Mouse (Mus musculus) spleen, adult 2 months (tissue): Measurements from ENCODE around the gene Dcxr.

Source experiments
- CTCF ChIP-seq: fragments of 200-500 bp; IDR thresholded peaks from 2 replicates; pipeline ENCODE4 v1.5.1; 2011; ENCODE audit warnings: mild to moderate bottlenecking, inconsistent platforms; ENCODE audit not compliant: insufficient read depth, insufficient read length, insufficient replicate concordance; ENCODE audit errors: extremely low read depth
- POLR2A ChIP-seq: fragments of 200-500 bp; IDR thresholded peaks from 2 replicates; pipeline ENCODE4 v1.6.1; 2011; ENCODE audit warnings: low read depth, low read length, inconsistent platforms

DNA sequence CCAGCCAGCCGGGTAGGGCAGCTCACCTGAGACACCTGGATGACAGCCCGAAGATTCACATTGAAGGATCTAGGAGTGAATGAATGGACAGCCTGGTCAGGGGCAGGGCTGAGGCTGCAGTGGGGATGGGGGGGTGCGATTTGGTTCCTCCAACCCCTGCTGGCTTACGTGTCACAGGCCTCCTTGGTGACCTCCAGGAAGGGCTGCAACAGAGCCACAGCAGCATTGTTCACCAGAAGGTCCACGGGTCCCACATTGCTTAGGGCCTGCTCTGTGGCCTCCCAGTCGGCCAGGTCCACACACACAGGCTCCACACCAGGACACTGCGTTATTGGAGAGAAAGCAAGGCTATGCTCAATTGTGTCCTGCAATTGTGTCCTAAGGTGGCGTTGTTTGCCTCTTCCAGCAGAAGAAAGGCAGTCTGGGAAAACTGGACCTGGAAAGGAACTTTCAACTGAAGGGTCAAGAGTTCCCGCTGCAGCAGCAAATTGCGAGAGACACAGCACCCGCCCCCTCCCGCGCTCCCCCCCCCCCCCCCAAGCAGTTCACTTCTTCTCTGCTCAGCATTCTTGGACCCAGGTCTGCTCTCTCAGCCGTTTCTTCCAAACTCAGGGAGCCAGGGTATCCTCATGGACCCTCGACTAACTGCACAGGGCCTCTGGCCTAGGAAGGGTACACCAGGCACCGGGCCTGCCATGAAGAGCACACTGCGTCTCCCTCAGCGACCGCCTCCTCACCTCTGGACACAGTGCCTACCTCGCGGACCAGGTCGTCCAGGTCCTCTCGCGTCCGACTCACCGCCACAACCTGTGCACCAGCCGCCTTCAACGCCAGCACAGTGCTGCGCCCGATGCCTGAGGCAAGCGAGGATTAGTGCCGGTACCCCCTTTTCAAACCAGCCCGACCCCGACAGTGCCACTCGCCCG lies 575 bp downstream of the Dcxr start:
- TF ChIP-seq POLR2A (no peak), CTCF (no peak)
